Mouse (Mus musculus) stomach, embryonic 14.5 days (tissue): ENCODE measurements at regions not wholly inside any gene's neighbourhood (a gene's known extent, or its start where the extent isn't known, plus 50 kb on each side); places are given as distances from the start of the nearest gene placed in this dataset.

Source experiments
- ATAC-seq: fragments of 200-750 bp; cut with Nextera tagmentation; 2 replicates; pipeline ENCODE4 v1.8.0; 2017; ENCODE audit warnings: low read depth, moderate TSS enrichment; ENCODE audit not compliant: insufficient number of reproducible peaks, insufficient read depth, low FRiP score
- H3K27ac ChIP-seq: fragments of 300-500 bp; sonication (generic); 2 replicates; pipeline ENCODE4 v1.5.1; 2014; ENCODE audit warnings: mild to moderate bottlenecking, low read length, moderate library complexity, mixed read lengths
- H3K27me3 ChIP-seq: fragments of 300-500 bp; sonication (generic); 2 replicates; pipeline ENCODE4 v1.6.1; 2014; ENCODE audit warnings: low read length, control low read depth, mixed read lengths; ENCODE audit not compliant: control insufficient read depth, insufficient read depth
- H3K36me3 ChIP-seq: fragments of 300-500 bp; sonication (generic); 2 replicates; pipeline ENCODE4 v1.6.1; 2014; ENCODE audit warnings: mild to moderate bottlenecking, control low read depth, low read length, moderate library complexity, mixed read lengths; ENCODE audit not compliant: control insufficient read depth, insufficient read depth
- H3K4me1 ChIP-seq: fragments of 300-500 bp; sonication (generic); 2 replicates; pipeline ENCODE4 v1.6.1; 2014; ENCODE audit warnings: low read length, control low read depth, mixed read lengths; ENCODE audit not compliant: control insufficient read depth, insufficient read depth
- H3K4me2 ChIP-seq: fragments of 300-500 bp; sonication (generic); replicated peaks from 2 replicates; pipeline ENCODE4 v1.6.1; 2014; ENCODE audit warnings: low read depth, low read length, control low read depth
- H3K4me3 ChIP-seq: fragments of 300-500 bp; sonication (generic); 2 replicates; pipeline ENCODE4 v1.5.1; 2014; ENCODE audit warnings: low read depth, low read length, control low read depth
- H3K9ac ChIP-seq: fragments of 300-500 bp; sonication (generic); replicated peaks from 2 replicates; pipeline ENCODE4 v1.6.1; 2014; ENCODE audit warnings: low read depth, mild to moderate bottlenecking, control low read depth, low read length, moderate library complexity, mixed read lengths
- H3K9me3 ChIP-seq: fragments of 300-500 bp; sonication (generic); 2 replicates; pipeline ENCODE4 v1.6.1; 2016; ENCODE audit warnings: low read depth, low read length, control low read depth; ENCODE audit not compliant: control insufficient read depth
- WGBS: fragments of 180-500 bp; shearing (Covaris S2); extraction: QIAGEN DNeasy Blood & Tissue Kit; methylation state at CpG from one replicate; pipeline ENCODE4 v1.1.7; 2014; 5-methylcytosine and 5-hydroxymethylcytosine counted together

- no peak overlapping the region for H3K27ac ChIP-seq
These were observed 154.9 kb upstream of the Slc30a5 start for GRCm38 (mm10) chr13:100988116-100988515.

GRCm38 (mm10) chr13:100975741-100976140 lies 142.5 kb upstream of the Slc30a5 start:
- no peaks in the 10 kb centered on the region for H3K27me3 ChIP-seq
- no peak overlapping the region for H3K9ac ChIP-seq
- H3K36me3 ChIP-seq = no peaks in the 10 kb centered on the region
- 64% methylated on average over 3 of the region's 3 CpGs for WGBS
- no peaks in the 10 kb centered on the region for H3K4me1 ChIP-seq
- ATAC-seq = no peak
- no peak overlapping the region for H3K27ac ChIP-seq
- no peak overlapping the region for H3K4me3 ChIP-seq
- no peaks in the 10 kb centered on the region for H3K9me3 ChIP-seq
- no peak overlapping the region for H3K4me2 ChIP-seq

More at GRCm38 (mm10) chr13:100988116-100988515, 154.9 kb upstream of the Slc30a5 start:
- ATAC-seq = no peak
- Histone ChIP-seq H3K9me3 (no peaks in the 10 kb centered on the region), H3K27me3 (no peaks in the 10 kb centered on the region), H3K4me2 (no peak overlapping the region), H3K36me3 (no peaks in the 10 kb centered on the region), H3K4me1 (no peaks in the 10 kb centered on the region), H3K9ac (no peak overlapping the region), H3K4me3 (no peak overlapping the region)
- WGBS = 87% methylated on average over 5 of the region's 5 CpGs

GRCm38 (mm10) chr13:100971080-100972017 lies 138.1 kb upstream of the Slc30a5 start:
- H3K27me3 ChIP-seq = no peaks in the 10 kb centered on the region
- no peak overlapping the region for H3K27ac ChIP-seq
- no peaks in the 10 kb centered on the region for H3K36me3 ChIP-seq
- H3K9me3 ChIP-seq = no peaks in the 10 kb centered on the region
- H3K4me2 ChIP-seq = no peak overlapping the region
- no peak overlapping the region for H3K9ac ChIP-seq
- ATAC-seq = no peak
- no peaks in the 10 kb centered on the region for H3K4me1 ChIP-seq
- 63% methylated on average over 2 of the region's 2 CpGs for WGBS
- H3K4me3 ChIP-seq = no peak overlapping the region

- Histone ChIP-seq H3K4me2 (no peak overlapping the region), H3K9me3 (no peaks in the 10 kb centered on the region), H3K9ac (no peak overlapping the region), H3K27me3 (no peaks in the 10 kb centered on the region), H3K4me3 (no peak overlapping the region), H3K36me3 (no peaks in the 10 kb centered on the region), H3K27ac (no peak overlapping the region), H3K4me1 (no peaks in the 10 kb centered on the region)
- no peak for ATAC-seq
- WGBS = 80% methylated on average over 4 of the region's 4 CpGs
These were observed 129.7 kb upstream of the Slc30a5 start for GRCm38 (mm10) chr13:100962811-100963540.

GRCm38 (mm10) chr13:100954598-100955251 lies 121.5 kb upstream of the Slc30a5 start:
- Histone ChIP-seq H3K4me3 (no peak overlapping the region), H3K9me3 (no peaks in the 10 kb centered on the region), H3K4me1 (no peaks in the 10 kb centered on the region), H3K27ac (no peak overlapping the region), H3K4me2 (no peak overlapping the region), H3K36me3 (no peaks in the 10 kb centered on the region), H3K9ac (no peak overlapping the region), H3K27me3 (no peaks in the 10 kb centered on the region)
- 70% methylated on average over 8 of the region's 8 CpGs for WGBS
- ATAC-seq = no peak

- H3K9me3 ChIP-seq = no peaks in the 10 kb centered on the region
- no peak overlapping the region for H3K9ac ChIP-seq
- H3K36me3 ChIP-seq = no peaks in the 10 kb centered on the region
- H3K4me2 ChIP-seq = no peak overlapping the region
- H3K27ac ChIP-seq = no peak overlapping the region
- H3K4me1 ChIP-seq = no peaks in the 10 kb centered on the region
- 54% methylated on average over 1 of the region's 1 CpGs for whole genome bisulfite sequencing
- no peak for ATAC-seq
- no peak overlapping the region for H3K4me3 ChIP-seq
- no peaks in the 10 kb centered on the region for H3K27me3 ChIP-seq
These were observed 120.9 kb upstream of the Slc30a5 start for GRCm38 (mm10) chr13:100954106-100954505.

GRCm38 (mm10) chr13:100951185-100951508 lies 117.9 kb upstream of the Slc30a5 start:
- H3K27ac ChIP-seq = no peak overlapping the region

GRCm38 (mm10) chr13:100950348-100951184 lies 117.3 kb upstream of the Slc30a5 start:
- H3K4me3 ChIP-seq = no peak overlapping the region
- no peaks in the 10 kb centered on the region for H3K9me3 ChIP-seq
- WGBS = 40% methylated on average over 7 of the region's 7 CpGs
- H3K4me2 ChIP-seq = no peak overlapping the region
- no peak overlapping the region for H3K27ac ChIP-seq
- H3K36me3 ChIP-seq = no peaks in the 10 kb centered on the region
- no peaks in the 10 kb centered on the region for H3K27me3 ChIP-seq
- no peak overlapping the region for H3K9ac ChIP-seq
- H3K4me1 ChIP-seq = no peaks in the 10 kb centered on the region
- no peak for ATAC-seq

More at GRCm38 (mm10) chr13:100951185-100951508, 117.9 kb upstream of the Slc30a5 start:
- Histone ChIP-seq H3K27me3 (no peaks in the 10 kb centered on the region), H3K4me1 (no peaks in the 10 kb centered on the region), H3K36me3 (no peaks in the 10 kb centered on the region), H3K4me2 (no peak overlapping the region), H3K4me3 (no peak overlapping the region), H3K9ac (no peak overlapping the region), H3K9me3 (no peaks in the 10 kb centered on the region)
- WGBS = 93% methylated on average over 1 of the region's 1 CpGs
- ATAC-seq = no peak
